Mouse (Mus musculus): ENCODE measurements around the gene Ndrg3. TPM values are rescaled to one million over a fixed set of nuclear protein-coding genes. Genes with fewer than 3 reads are reported as not detected.

Ndrg3 gene
- total RNA-seq (2014; fragmentation: Nextera tagmentation), result 25.7 and 28.1 TPM in 2 replicates
- 22.5 and 25.1 TPM in 2 replicates for total RNA-seq (2017)

GRCm38 (mm10) chr2:156991470-156992319, at the start of gene Ndrg3:
Ndrg3 (minus strand) TSS chr2:156992056.
- peak; percentile 96 for ATAC-seq (replicated peaks; ENCODE audit: poor library complexity, severe bottlenecking)

- ATAC-seq (replicated peaks; ENCODE audit: poor library complexity, severe bottlenecking), result no peak
Observed at GRCm38 (mm10) chr2:157041421-157041820, 49.6 kb upstream of the Ndrg3 start.

- ATAC-seq (replicated peaks; ENCODE audit: poor library complexity, severe bottlenecking), result no peak
Observed at GRCm38 (mm10) chr2:157040649-157041046, 48.8 kb upstream of the Ndrg3 start.

- no peak for ATAC-seq (replicated peaks; ENCODE audit: poor library complexity, severe bottlenecking)
Observed at GRCm38 (mm10) chr2:157039900-157040648, 48.2 kb upstream of the Ndrg3 start.

GRCm38 (mm10) chr2:157037303-157037702, 45.4 kb upstream of the Ndrg3 start:
- peak; percentile 83 for ATAC-seq (replicated peaks; ENCODE audit: poor library complexity, severe bottlenecking)

- ATAC-seq (replicated peaks; ENCODE audit: poor library complexity, severe bottlenecking), result no peak
Observed at GRCm38 (mm10) chr2:157036400-157036799, 44.5 kb upstream of the Ndrg3 start.

- no peak for ATAC-seq (replicated peaks; ENCODE audit: poor library complexity, severe bottlenecking)
Observed at GRCm38 (mm10) chr2:157035371-157035770, 43.5 kb upstream of the Ndrg3 start.

GRCm38 (mm10) chr2:157030804-157031203, 38.9 kb upstream of the Ndrg3 start:
- peak; percentile 75 for ATAC-seq (replicated peaks; ENCODE audit: poor library complexity, severe bottlenecking)

- no peak for ATAC-seq (replicated peaks; ENCODE audit: poor library complexity, severe bottlenecking)
Observed at GRCm38 (mm10) chr2:157028261-157028660, 36.4 kb upstream of the Ndrg3 start.

GRCm38 (mm10) chr2:157027106-157028008, 35.5 kb upstream of the Ndrg3 start:
- no peak for ATAC-seq (replicated peaks; ENCODE audit: poor library complexity, severe bottlenecking)

GRCm38 (mm10) chr2:157021156-157021555, 29.3 kb upstream of the Ndrg3 start:
- ATAC-seq (replicated peaks; ENCODE audit: poor library complexity, severe bottlenecking), result no peak

- no peak for ATAC-seq (replicated peaks; ENCODE audit: poor library complexity, severe bottlenecking)
Observed at GRCm38 (mm10) chr2:157019228-157019627, 27.4 kb upstream of the Ndrg3 start.

- no peak for ATAC-seq (replicated peaks; ENCODE audit: poor library complexity, severe bottlenecking)
Observed at GRCm38 (mm10) chr2:157016529-157017270, 24.8 kb upstream of the Ndrg3 start.

- ATAC-seq (replicated peaks; ENCODE audit: poor library complexity, severe bottlenecking), result no peak
Observed at GRCm38 (mm10) chr2:157012341-157012740, 20.5 kb upstream of the Ndrg3 start.

- peak; percentile 70 for ATAC-seq (replicated peaks; ENCODE audit: poor library complexity, severe bottlenecking)
Observed at GRCm38 (mm10) chr2:157010634-157011310, 18.9 kb upstream of the Ndrg3 start.

GRCm38 (mm10) chr2:157010121-157010520, 18.3 kb upstream of the Ndrg3 start:
- ATAC-seq (replicated peaks; ENCODE audit: poor library complexity, severe bottlenecking), result peak; percentile 20; the same call in 1 of the 2 replicates

GRCm38 (mm10) chr2:157008509-157008908, 16.7 kb upstream of the Ndrg3 start:
- ATAC-seq (replicated peaks; ENCODE audit: poor library complexity, severe bottlenecking), result no peak

- ATAC-seq (replicated peaks; ENCODE audit: poor library complexity, severe bottlenecking), result 0 out of 2 replicates have a peak, but pooled peaks have one; percentile 0
Observed at GRCm38 (mm10) chr2:157007234-157007596, 15.4 kb upstream of the Ndrg3 start.
